Mouse (Mus musculus): ENCODE measurements around the gene Tapbp.
"Not testable (repeated sequence)": the region's sequence is repeated elsewhere in the genome, so short reads cannot be mapped to it uniquely, and the experiment has no call there.

Tapbp gene

DNA sequence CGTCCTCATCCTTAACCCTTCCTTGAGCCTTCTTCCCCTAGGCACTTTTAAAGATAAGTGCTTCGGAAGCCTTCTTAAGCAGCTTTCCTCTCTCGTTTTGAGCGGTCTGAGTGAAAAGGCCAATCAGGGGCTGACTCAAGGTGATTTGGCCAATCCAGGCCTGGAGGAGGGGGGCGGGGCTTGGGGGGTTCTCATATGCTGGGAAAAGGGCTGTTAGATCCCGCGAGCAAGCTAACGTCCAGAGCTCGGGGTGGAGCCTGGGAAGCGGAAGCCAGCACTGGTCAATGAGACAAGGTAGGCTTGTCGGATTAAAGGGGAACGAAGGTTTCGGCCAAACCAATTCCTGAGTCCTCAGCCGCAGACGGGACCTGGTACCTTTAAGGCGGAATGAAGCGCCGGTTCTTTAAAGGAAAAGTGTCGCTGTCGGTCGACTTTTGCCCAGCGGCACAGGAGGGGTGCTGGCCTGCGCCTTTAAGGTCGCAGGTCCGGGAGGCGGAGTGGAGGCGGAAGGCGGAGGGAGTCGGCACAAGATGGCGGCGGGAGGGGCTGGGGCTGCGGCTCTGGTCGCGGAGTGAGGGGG is at the start of gene Tapbp, which contains the start of gene Zbtb22:
Gene Tapbp (plus strand): TSS at position 229 of the 580 bp plus-strand sequence.
Gene Zbtb22 (plus strand): TSS at position 234 of the 580 bp plus-strand sequence.
- peak; percentile 100 for DNase-seq (ENCODE audit: inconsistent ontology term)

GRCm38 (mm10) chr17:33873537-33873936 is 42.2 kb upstream of the Tapbp start, which contains the start of gene Gm7029:
Gm7029 (plus strand) TSS chr17:33873837.
- DNase-seq (ENCODE audit: inconsistent ontology term) = not testable (repeated sequence)

DNA sequence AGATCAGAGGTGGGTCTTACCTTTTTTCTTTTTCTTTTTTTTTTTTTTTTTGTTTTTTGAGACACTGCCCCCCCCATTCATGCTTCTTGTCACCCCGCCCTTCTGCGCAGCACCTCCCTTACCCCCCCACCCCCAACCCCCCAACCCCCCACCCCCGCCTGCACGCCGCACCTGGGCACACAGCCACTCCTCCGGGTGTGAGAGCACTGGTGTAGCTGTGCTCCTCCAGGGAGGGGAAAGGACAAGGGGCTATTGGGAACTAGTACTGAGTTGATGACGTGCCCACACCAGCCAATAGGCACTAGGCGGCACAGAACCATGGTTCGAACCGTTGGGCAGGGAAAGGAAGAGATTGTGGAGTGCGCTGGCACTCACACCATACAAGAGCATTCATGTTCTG is 41.3 kb upstream of the Tapbp start:
- no peak for DNase-seq (ENCODE audit: inconsistent ontology term)

DNA sequence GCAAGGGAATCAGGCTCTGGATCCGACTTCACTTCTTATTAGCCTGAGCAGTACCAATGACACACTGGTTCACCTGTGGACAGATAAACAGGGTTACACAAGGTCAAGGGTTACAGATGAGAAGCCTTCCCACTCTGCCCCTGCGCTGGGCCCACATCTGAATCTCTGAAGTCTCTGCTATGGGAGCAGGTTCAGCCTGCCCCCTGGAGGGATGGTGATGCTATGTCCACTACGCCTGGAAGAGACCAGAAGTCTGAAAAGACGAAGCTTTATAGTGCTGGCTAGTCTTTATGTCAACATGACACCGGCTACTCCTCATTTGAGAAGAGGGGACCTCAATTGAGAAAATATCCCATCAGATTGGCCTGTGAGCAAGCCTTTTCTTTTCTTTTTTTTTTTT is 39.9 kb upstream of the Tapbp start:
- not testable (repeated sequence) for DNase-seq (ENCODE audit: inconsistent ontology term)

- not testable (repeated sequence) for DNase-seq (ENCODE audit: inconsistent ontology term)
Observed at GRCm38 (mm10) chr17:33884320-33884719, 31.4 kb upstream of the Tapbp start.

- DNase-seq (ENCODE audit: inconsistent ontology term) = not testable (repeated sequence)
Observed at GRCm38 (mm10) chr17:33887802-33888201, 27.9 kb upstream of the Tapbp start.

DNA sequence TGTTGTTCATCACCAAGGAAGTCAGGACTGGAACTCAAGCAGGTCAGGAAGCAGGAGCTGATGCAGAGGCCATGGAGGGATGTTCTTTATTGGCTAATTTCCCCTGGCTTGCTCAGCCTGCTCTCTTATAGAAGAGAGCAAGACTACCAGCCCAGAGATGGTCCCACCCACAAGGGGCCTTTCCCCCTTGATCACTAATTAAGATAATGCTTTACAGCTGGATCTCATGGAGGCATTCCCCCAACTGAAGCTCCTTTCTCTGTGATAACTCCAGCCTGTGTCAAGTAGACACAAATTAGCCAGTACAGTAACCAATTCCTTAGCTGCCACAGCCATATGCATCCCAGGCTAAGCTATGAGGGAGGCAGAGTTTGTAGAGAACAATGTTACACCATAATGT is 27.5 kb upstream of the Tapbp start:
- not testable (repeated sequence) for DNase-seq (ENCODE audit: inconsistent ontology term)

DNA sequence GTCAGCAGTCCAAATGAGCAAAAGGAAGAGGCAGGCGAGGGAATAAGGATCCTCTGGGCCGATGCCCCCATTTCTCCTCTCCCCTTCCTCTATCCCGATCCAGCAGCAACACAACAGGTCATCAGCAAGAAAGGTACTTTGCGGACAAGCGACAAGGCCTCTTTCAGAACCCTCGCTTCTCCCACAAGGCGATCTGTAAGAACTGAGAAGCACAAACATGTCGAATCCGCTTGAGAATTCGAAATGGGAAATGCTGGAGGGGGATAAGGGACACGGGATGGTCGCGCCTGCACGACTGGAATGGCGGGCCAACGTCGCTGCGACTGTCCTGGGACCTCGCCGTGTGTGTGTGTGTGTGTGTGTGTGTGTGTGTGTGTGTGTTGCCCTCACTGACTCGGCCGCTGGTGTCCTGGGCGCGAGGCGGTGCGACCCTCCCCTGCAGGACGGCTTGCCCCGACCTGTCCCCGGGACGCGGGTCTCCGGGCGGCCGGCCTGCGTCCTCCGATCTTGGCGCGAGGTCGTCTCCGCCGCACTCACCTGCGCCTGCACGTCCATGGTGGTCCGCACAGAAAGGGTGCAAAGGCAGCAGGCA is 25.7 kb upstream of the Tapbp start:
- DNase-seq (ENCODE audit: inconsistent ontology term) = peak; percentile 27

GRCm38 (mm10) chr17:33890533-33891059 is 25.1 kb upstream of the Tapbp start, which contains the start of gene Kifc1:
Kifc1 (minus strand) TSS chr17:33890661.
- DNase-seq (ENCODE audit: inconsistent ontology term) = peak; percentile 100

DNA sequence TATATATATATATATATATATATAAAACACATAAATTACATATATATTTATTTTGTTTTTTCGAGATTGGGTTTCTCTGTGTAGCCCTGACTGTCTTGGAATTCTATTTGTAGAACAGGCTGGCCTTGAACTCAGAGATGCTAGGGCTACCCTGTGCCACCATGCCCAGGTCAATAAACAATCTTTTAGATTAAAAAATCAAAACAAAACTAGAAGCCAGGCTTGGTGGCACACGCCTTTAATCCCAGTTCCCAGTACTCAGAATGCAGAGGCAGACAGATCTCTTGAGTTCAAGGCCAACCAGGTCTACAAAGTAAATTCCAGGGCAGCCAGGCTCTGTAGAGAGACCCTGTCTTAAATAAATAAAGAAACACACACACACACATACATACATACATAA is 24.3 kb upstream of the Tapbp start:
- DNase-seq (ENCODE audit: inconsistent ontology term) = no peak

DNA sequence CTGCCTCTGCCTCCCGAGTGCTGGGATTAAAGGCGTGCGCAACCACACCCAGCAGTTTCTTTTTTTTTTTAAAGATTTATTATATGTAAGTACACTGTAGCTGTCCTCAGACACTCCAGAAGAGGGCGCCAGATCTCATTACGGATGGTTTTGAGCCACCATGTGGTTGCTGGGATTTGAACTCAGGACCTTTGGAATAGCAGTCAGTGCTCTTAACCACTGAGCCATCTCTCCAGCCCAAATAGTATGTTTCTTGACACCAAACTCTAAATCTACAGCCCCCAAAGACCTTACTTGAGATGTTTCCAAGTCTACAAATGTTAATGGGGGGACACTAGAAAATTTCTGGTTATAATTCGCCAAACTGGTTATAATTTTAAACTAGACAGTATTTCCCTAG is 23.8 kb upstream of the Tapbp start:
- DNase-seq (ENCODE audit: inconsistent ontology term) = not testable (repeated sequence)

DNA sequence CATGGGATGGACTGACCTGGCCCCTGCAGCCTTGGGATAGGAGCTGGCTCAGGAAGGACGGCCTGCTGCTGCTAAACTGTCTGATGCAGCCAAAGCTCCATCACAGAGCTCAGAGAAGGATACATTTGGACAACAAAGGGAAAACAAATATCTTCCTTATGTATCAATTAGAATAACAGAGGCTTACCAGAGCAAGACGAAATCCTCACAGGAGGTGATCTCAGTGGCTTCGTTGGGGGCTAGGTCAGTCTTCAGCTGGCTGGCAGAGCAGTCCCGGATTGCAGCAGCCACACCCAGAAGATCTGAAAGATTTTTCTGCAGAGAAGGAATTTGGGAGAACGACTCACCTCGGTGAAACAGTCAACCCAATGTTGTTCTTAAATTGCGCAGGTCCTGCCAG is 23.3 kb upstream of the Tapbp start:
- DNase-seq (ENCODE audit: inconsistent ontology term) = no peak

DNA sequence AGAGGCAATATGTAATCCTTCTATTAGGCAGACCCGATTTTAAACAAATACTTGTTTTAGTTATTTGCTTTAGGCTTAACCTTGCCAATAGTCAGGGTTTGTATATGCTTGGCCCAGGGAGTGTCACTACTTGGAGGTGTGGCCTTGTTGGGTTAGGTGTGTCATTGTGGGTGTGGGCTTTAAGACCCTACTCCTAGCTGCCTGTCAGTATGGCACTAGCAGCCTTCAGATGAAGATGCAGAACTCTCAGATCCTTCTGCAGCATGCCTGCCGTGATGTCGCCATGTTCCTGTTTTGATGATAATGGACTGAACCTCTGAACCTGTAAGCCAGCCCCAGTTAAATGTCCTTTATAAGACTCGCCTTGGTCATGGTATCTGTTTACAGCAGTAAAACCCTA is 22.7 kb upstream of the Tapbp start:
- not testable (repeated sequence) for DNase-seq (ENCODE audit: inconsistent ontology term)

DNA sequence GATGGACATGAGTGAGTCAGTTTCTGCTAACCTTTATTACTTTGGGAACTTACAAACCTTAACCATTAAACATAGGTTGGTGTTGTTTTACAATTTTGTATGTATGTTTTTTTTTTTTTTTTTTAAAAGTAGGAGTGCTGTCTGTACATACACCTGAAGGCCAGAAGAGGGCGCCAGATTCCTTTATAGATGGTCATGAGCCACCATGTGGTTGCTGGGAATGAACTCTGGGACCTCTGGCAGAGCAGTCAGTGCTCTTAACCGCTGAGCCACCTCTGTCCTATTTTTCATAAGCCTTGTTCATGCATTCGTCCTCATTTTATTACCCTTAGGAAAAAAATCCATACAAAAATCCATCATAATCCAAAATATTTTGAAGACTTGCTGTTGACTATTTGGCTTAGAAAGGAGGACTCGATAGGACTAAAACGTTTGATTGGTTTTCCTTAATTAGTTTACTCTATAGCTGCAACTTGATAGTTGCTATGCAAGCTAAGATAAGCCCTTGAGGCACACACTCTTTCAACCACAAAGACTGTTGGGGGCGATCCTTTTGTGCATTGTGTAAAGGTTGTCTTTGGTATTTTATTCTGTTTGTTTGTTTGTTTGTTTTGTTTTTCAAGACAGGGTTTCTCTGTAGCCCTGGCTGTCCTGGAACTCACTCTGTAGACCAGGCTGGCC is 18.4 kb upstream of the Tapbp start:
- DNase-seq (ENCODE audit: inconsistent ontology term) = peak; percentile 36

DNA sequence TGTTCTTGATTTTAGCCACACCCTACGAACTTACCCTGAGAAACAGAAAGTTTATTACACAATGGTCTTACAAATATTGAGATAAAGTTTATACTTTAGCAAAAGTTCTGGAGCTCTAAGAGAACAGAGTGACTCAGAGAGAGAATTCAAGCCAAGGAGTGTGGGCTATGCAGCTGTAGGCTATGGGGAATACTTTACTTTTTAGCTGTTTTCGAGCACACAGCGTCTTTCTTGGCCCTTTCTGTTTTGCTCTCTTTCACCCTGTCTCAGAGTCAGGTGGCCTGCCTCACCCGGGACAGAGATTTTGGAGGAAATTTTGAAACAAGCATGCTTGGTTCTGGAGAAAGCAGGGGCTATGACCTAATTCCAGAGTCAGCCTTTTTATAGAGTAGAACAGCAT is 17.5 kb upstream of the Tapbp start:
- DNase-seq (ENCODE audit: inconsistent ontology term) = not testable (repeated sequence)

- no peak for DNase-seq (ENCODE audit: inconsistent ontology term)
Observed at GRCm38 (mm10) chr17:33899642-33900041, 16.1 kb upstream of the Tapbp start.

GRCm38 (mm10) chr17:33900281-33900988 is 15.3 kb upstream of the Tapbp start:
- no peak for DNase-seq (ENCODE audit: inconsistent ontology term)

DNA sequence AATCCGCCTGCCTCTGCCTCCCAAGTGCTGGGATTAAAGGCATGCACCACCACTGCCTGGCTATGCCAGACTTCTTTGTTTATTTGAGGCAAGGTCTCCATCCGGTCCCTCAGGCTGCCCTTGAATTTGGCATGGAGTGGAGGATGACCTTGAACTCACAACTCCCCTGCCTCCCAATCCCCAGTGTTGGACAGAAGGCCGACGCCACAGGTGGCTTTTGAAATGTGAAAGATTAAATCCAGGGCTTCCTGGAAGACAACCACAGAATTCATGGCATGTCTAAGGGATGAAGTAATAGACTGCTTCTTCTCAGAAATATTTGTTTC is 14.7 kb upstream of the Tapbp start:
- DNase-seq (ENCODE audit: inconsistent ontology term) = no peak

DNA sequence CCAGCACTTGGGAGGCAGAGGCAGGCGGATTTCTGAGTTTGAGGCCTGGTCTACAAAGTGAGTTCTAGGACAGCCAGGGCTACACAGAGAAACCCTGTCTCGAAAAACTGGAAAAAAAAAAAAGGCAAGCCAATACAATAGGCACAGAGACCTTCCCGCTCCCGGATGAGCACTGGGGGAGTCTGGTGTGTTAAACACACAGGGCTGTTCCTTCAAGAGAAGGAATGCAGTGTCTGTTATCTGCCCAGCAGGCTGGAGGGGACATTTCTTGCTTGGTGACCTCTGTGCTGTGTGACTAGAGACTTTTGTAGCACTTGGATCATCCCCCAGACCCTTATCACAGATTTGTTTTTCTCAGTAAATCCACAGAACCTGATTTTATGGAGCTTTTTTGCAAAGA is 14.0 kb upstream of the Tapbp start:
- no peak for DNase-seq (ENCODE audit: inconsistent ontology term)

- no peak for DNase-seq (ENCODE audit: inconsistent ontology term)
Observed at GRCm38 (mm10) chr17:33902079-33902478, 13.6 kb upstream of the Tapbp start.

DNA sequence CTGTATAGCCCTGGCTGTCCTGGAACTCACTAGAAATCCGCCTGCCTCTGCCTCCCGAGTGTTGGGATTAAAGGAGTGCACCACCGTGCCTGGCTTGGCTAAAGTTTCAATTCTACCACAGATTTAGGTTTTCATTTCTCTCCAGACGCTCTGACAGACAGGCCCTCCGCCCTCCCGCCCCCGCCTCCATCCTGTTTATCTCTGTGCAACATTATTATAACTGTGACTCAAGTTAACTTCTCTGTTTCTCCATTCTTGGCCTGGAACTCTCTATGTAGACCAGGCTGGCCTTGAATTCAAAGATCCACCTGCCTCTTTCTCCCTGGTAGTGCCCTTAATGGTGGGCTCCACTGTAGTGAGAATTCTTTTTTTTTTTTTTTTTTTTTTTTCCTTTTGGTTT is 13.2 kb upstream of the Tapbp start:
- no peak for DNase-seq (ENCODE audit: inconsistent ontology term)
